Mouse (Mus musculus) ES-E14 (cell line): ENCODE data around the gene Ptpn13.

ENCODE experiments used
- HCFC1 ChIP-seq: IDR thresholded peaks from 2 replicates; pipeline ENCODE4 v1.6.1; 2012; ENCODE audit warnings: low read length, inconsistent platforms, borderline replicate concordance; ENCODE audit not compliant: insufficient read depth
- MAFK ChIP-seq: IDR thresholded peaks from 2 replicates; pipeline ENCODE4 v1.6.1; 2014; ENCODE audit warnings: mild to moderate bottlenecking, low read depth, low read length, inconsistent platforms; ENCODE audit not compliant: insufficient read depth
- ZNF384 ChIP-seq: IDR thresholded peaks from 2 replicates; pipeline ENCODE4 v1.6.1; 2012; ENCODE audit warnings: low read depth, low read length, inconsistent platforms

GRCm38 (mm10) chr5:103442921-103443320 lies 17.9 kb downstream of the Ptpn13 start:
- no peak for TF ChIP-seq ZNF384
- no peak for TF ChIP-seq HCFC1
- TF ChIP-seq MAFK: no peak
